Mouse (Mus musculus) heart, postnatal 10 days (tissue): ENCODE data around the gene Ppp6r3. TPM values are rescaled to one million over a fixed set of nuclear protein-coding genes. Genes with fewer than 3 reads are reported as not detected.
"Not testable (repeated sequence)": the region's sequence is repeated elsewhere in the genome, so short reads cannot be mapped to it uniquely, and the experiment has no call there.

Experiments
- DNase-seq, 2 experiments: peaks; one replicate each; pipeline ENCODE4 v3.0.0; 2021
- intact Hi-C: fragments of 180-260 bp; cut with DNase I; formaldehyde crosslinking; loops from one replicate; pipeline ENCODE4 v1.15.1; 2025
- total RNA-seq, 2 experiments: library from RNA; stranded (reverse); gene quantifications; 2 replicates each; pipeline ENCODE4 v1.2.3; 2021

Gene Ppp6r3
- total RNA-seq, 2 experiments from 2014 or later: 98.3 to 102 TPM

GRCm38 (mm10) chr19:3533266-3533966, 42.1 kb downstream of the Ppp6r3 start:
- intact Hi-C loops: not testable (repeated sequence)
- DNase-seq: peak in 1 of 2 experiments; percentile 23

DNA sequence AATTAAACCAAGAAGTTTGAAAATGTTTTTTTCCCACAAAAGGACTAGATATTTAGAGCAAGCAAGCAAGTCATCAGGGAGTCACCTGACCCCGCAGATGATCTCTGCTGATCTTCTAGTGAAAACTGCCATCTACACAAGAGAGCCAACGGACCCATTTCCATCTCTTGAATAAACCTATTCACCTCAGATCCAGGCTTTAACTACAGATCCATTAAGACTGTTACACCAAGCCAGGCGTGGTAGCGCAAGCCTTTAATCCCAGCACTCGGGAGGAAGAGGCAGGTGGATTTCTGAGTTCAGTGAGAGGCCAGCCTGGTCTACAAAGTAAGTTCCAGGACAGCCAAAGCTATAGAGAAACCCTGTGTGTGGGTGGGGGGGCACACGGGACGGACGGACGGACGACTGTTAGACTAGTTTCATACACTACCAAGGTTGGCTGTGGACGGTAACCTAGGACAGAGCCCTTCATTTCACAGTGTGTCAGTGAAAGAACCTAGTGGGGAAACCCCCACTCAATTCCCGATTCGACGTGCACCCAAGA, 42.8 kb downstream of the Ppp6r3 start:
- intact Hi-C loops: no loop called here
- no peak for DNase-seq

GRCm38 (mm10) chr19:3529781-3530180, 45.8 kb downstream of the Ppp6r3 start:
- DNase-seq: no peak
- intact Hi-C loops: loop anchor here (5.0 kb wide), 1 partner anchor 38 kb away; no protein-coding TSS in a partner anchor

DNA sequence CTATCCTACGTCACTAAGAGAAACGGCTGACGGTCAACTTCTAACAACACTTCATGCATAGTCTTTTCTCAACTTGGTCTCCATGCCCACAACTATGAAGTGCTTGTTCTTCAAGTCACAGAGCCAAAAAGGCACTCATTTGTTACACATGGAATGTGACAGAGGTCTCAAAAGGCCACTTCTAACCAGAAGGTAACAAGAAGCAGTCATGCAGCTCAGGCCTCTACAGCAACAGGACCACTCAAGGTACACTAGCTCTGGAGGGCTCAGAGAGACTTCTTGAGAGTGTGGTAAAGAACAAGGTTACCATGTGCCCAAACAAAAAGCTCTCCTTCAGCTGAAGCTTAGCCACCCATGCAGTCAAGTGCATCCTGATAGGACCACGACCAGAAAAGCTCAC, 46.9 kb downstream of the Ppp6r3 start:
- intact Hi-C loops: loop anchor here (5.0 kb wide), 1 partner anchor 39 kb away; no protein-coding TSS in a partner anchor

DNA sequence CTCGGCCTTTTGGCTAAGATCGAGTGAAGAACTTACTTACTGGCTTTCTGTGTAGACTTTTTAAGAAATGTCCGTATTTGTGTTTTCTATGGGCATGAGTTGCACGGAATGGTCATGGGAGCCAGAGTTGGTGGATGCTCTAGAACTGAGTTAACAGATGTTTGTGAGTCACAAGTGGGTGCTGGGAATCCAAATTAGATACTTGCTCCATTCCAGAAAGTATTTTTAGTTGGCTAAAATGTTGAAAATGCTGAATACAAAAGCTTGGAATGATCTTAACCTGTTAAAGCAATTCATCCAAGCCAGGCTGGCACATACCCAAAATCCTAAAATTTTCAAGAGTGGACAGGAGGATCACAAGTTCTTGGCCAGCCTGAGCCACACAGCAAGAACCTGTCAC, 48.0 kb downstream of the Ppp6r3 start:
- intact Hi-C loops: loop anchor here (5.0 kb wide), 1 partner anchor 40 kb away; no protein-coding TSS in a partner anchor
- DNase-seq: no peak

More for the DNA sequence above, 46.9 kb downstream of the Ppp6r3 start:
- no peak for DNase-seq

GRCm38 (mm10) chr19:3519471-3520169, 55.9 kb downstream of the Ppp6r3 start:
- no peak for DNase-seq
- intact Hi-C loops: no loop called here

DNA sequence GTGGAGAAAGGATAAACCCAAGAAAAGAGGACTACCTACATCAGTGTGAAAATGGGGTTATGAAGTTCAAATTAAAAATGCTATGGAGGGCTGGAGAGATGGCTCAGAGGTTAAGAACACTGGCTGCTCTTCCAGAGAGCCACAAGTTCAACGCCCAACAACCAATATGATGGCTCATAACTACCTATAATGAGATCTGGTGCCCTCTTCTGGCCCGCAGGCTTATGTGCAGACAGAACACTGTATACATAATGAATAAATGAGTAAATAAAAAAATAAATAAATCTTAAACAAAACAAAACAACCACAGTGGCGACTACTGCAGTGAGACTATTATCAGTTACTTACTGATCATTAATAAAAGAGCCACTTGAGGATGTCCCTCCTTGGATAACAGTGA, 78.3 kb downstream of the Ppp6r3 start:
- intact Hi-C loops: no loop called here

GRCm38 (mm10) chr19:3489826-3490225, 85.7 kb downstream of the Ppp6r3 start:
- no peak for DNase-seq
- intact Hi-C loops: no loop called here

More for the DNA sequence above, 78.3 kb downstream of the Ppp6r3 start:
- no peak for DNase-seq

DNA sequence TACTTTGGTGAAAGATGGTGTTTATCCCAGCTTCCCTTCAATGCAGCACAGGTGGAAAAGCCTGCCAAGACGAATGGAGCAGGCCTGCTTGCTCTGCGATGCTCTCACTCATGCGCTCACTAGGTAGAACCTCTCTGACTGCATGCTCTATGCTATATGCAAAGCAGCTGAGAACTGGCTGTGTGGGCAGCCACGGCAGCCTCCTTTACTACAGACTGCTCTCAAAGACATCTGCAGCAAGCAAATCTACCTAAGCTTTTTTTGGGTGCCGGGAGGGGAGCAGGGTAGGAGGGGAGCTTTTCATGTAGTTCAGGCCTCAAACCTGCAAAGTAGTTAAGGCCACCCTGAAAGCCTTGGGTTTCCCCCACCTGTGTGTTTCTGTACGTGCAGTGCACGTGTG, 92.7 kb downstream of the Ppp6r3 start:
- DNase-seq: no peak
- intact Hi-C loops: no loop called here

GRCm38 (mm10) chr19:3480101-3480500, 95.4 kb downstream of the Ppp6r3 start:
- no peak for DNase-seq
- intact Hi-C loops: no loop called here

GRCm38 (mm10) chr19:3476996-3477395, 98.6 kb downstream of the Ppp6r3 start:
- no peak for DNase-seq
- intact Hi-C loops: loop anchor here (5.0 kb wide), 1 partner anchor 90 kb away; no protein-coding TSS in a partner anchor

DNA sequence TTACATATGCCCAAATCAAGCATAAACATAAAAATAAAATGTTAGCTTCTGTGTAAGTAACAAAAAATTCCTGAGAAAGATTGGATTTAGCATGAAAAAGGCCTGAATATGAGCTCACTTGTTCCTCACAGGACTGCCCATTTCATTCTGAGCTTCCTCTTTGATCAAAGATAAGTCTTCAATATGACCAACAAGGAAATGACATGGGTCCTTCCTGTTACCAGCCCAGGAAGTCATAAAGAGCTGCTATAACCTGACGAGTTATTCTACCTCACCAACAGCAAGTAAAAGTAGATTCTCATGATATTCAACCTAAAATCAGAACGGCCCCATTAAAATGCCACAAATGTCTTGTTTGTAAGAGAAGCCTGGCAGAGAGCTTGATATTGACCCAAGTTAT, 104.3 kb downstream of the Ppp6r3 start:
- DNase-seq: no peak
- intact Hi-C loops: no loop called here

- intact Hi-C loops: no loop called here
- DNase-seq: no peak
Observed at GRCm38 (mm10) chr19:3467574-3467973, 108.0 kb downstream of the Ppp6r3 start.

DNA sequence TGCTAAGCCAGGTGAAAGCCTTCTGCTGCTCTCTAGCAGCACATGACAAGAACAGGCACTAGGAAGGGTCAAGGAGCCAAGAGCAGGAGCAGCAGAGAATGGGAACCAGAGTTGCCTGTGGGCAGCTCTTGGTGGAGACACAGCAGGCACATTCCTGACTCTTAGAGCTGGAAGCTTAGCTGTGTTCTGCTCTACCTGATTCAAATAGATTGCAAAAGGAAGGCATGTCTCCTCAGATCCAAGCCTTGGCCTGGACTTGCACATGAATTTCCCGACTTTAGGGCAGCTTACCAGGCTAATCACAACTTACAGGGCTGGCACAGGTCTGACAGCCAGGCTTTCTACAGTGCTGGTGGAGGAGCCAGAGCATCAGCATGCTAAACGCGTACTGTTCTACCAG, 115.6 kb downstream of the Ppp6r3 start:
- intact Hi-C loops: no loop called here
- no peak for DNase-seq

DNA sequence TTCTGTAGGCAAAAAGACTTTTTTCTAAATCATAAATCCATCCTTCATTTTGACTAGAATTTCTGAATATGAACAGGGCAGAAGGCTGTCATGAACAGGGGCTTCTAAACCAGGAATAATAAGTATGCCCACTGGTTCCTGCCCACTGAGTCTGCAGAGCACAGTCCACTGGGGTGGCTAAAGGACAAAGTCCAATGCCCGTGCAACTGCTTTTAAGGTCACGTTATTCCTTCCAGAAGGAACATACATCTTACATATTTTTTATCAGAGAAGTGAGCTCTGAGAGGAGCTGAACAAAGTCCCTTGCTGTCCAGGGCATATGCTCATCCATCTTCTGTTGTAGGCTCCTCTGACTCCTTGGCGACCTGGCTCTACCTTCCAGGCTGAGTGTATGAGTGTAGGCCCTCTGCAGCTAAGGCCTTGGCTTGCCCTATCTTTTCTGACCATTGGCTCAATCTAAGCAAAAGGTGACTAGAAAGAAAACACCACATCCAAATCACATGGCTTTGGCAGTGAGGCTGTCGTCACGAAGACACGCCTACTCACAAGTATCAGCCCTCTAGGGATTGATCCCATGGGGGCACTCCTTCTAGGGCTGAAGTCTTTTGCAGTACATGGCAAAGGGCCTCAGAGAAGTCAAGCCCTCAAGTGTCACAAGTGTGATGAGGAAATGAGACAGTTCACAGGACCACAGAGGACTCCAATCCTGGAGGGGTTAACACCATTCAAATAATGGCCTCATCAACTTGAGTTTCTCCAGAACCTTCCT, 117.0 kb downstream of the Ppp6r3 start:
- DNase-seq: no peak
- intact Hi-C loops: no loop called here

DNA sequence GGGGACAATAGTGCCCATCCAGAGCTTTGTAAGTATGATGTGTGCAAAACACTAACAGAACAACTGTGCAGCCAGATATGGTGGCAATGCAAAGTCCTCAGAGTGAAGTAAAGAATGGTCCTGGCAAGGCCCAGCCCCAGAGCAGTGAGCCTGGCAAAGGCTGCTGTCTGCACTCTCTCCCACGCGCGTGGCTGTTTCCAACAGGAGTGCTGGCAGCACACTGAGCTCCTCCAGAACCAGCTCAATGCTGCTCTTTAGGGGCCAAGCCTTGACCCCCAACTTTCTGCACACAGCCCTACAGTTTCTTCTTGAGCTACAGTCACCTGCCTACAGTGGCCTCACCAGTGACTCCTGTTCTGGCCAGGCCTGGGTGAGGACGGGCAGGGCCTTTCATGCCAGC, 117.8 kb downstream of the Ppp6r3 start:
- no peak for DNase-seq
- intact Hi-C loops: no loop called here

- DNase-seq: peak in 1 of 2 experiments; percentile 24
- intact Hi-C loops: loop anchor here (1.0 to 2.0 kb wide), 2 partner anchors 62 to 159 kb away; no protein-coding TSS in a partner anchor
Observed at GRCm38 (mm10) chr19:3451649-3452048, 123.9 kb downstream of the Ppp6r3 start.

- peak; percentile 80 to 88 for DNase-seq
- intact Hi-C loops: loop anchor here (1.0 to 2.0 kb wide), 2 partner anchors 62 to 158 kb away; no protein-coding TSS in a partner anchor
Observed at GRCm38 (mm10) chr19:3451170-3451569, 124.4 kb downstream of the Ppp6r3 start.

- no peak for DNase-seq
- intact Hi-C loops: loop anchor here (1.0 to 2.0 kb wide), 2 partner anchors 61 to 158 kb away; no protein-coding TSS in a partner anchor
Observed at GRCm38 (mm10) chr19:3450714-3451113, 124.8 kb downstream of the Ppp6r3 start.

DNA sequence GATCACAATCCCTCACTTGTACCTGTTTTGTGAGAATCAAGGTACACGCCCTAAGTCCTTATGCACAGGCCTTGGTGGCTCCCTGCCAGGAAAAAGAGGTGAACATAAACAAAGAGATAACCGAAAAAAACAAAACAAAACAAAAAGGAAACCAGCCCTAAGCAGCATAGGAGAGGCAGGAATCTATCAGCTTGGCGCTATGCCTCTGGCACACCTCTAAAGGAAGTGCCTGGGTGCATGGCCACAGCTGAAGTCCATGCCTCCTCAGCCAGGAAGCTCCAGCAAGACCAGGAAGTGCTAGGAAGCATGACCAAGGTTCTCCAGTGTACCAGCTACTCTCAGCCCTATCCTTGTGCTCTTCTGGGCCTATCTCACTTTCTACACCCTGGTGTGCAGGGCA, 126.3 kb downstream of the Ppp6r3 start:
- peak in 1 of 2 experiments; percentile 15 for DNase-seq
- intact Hi-C loops: no loop called here

DNA sequence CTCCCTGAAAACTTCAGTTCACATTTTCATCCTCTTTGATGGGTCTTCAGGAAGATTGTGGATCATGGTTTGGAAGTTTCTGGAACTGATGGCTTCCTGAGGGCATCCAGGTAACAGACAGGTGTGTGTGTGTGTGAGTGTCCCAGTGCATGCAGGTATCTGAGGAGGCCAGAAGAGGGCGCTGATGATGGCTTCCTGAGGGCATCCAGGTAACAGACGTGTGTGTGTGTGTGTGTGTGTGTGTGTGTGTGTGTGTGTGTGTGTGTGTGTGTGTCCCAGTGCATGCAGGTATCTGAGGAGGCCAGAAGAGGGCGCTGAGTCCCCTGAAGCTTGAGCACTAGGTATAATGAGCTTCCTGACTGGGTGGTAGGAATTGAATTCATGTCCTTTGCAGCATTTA, 128.2 kb downstream of the Ppp6r3 start:
- no peak for DNase-seq
- intact Hi-C loops: no loop called here
